Mouse (Mus musculus): Measurements from ENCODE around the gene Mlec. TPM values are rescaled to one million over a fixed set of nuclear protein-coding genes. Genes with fewer than 3 reads are reported as not detected.

The Mlec gene
- polyA plus RNA-seq (2015; fragmentation: Illumina TruSeq; extraction: RNeasy Lipid Tissue Mini Kit (QIAGEN cat#74804); ENCODE audit: low read depth, low replicate concordance): 58.1 TPM

GRCm38 (mm10) chr5:115158040-115158983 is at the start of gene Mlec:
Gene Mlec (minus strand): TSS chr5:115158179.

GRCm38 (mm10) chr5:115193669-115194625 is 36.0 kb upstream of the Mlec start, which contains the start of gene Cabp1:
Gene Cabp1 (minus strand): TSS chr5:115194381.

GRCm38 (mm10) chr5:115134234-115135165 is 23.5 kb downstream of the Mlec start, which contains the start of gene Unc119b:
Gene Unc119b (minus strand): TSS chr5:115134975.

GRCm38 (mm10) chr5:115118961-115119570 is 38.9 kb downstream of the Mlec start, which contains the start of gene Acads:
Gene Acads (minus strand): TSS chr5:115119346.

GRCm38 (mm10) chr5:115098195-115098594 is 59.8 kb downstream of the Mlec start, which contains the start of gene Gm10401:
Gene Gm10401 (minus strand): TSS chr5:115098295.

Other genes starting within 250 kb of the Mlec start
- gene Oasl1, start 234.9 kb downstream of the Mlec start, polyA plus RNA-seq (2015; fragmentation: Illumina TruSeq; extraction: RNeasy Lipid Tissue Mini Kit (QIAGEN cat#74804); ENCODE audit: low read depth, low replicate concordance): 0.46 TPM
- gene 2210016L21Rik, start 216.0 kb downstream of the Mlec start, polyA plus RNA-seq (2015; fragmentation: Illumina TruSeq; extraction: RNeasy Lipid Tissue Mini Kit (QIAGEN cat#74804); ENCODE audit: low read depth, low replicate concordance): 117 TPM
- gene Hnf1a, start 187.1 kb downstream of the Mlec start, polyA plus RNA-seq (2015; fragmentation: Illumina TruSeq; extraction: RNeasy Lipid Tissue Mini Kit (QIAGEN cat#74804); ENCODE audit: low read depth, low replicate concordance): not detected
- 40.3 TPM for gene Sppl3, start 147.0 kb downstream of the Mlec start, polyA plus RNA-seq (2015; fragmentation: Illumina TruSeq; extraction: RNeasy Lipid Tissue Mini Kit (QIAGEN cat#74804); ENCODE audit: low read depth, low replicate concordance)
- gene Gm10401, start 59.9 kb downstream of the Mlec start, polyA plus RNA-seq (2015; fragmentation: Illumina TruSeq; extraction: RNeasy Lipid Tissue Mini Kit (QIAGEN cat#74804); ENCODE audit: low read depth, low replicate concordance): not detected
- gene Acads, start 38.8 kb downstream of the Mlec start, polyA plus RNA-seq (2015; fragmentation: Illumina TruSeq; extraction: RNeasy Lipid Tissue Mini Kit (QIAGEN cat#74804); ENCODE audit: low read depth, low replicate concordance): 11.1 TPM
- 20.1 TPM for gene Unc119b, start 23.2 kb downstream of the Mlec start, polyA plus RNA-seq (2015; fragmentation: Illumina TruSeq; extraction: RNeasy Lipid Tissue Mini Kit (QIAGEN cat#74804); ENCODE audit: low read depth, low replicate concordance)
- gene Cabp1, start 36.2 kb upstream of the Mlec start, polyA plus RNA-seq (2015; fragmentation: Illumina TruSeq; extraction: RNeasy Lipid Tissue Mini Kit (QIAGEN cat#74804); ENCODE audit: low read depth, low replicate concordance): 250 TPM
- gene Pop5, start 77.7 kb upstream of the Mlec start, polyA plus RNA-seq (2015; fragmentation: Illumina TruSeq; extraction: RNeasy Lipid Tissue Mini Kit (QIAGEN cat#74804); ENCODE audit: low read depth, low replicate concordance): 183 TPM
- 162 TPM for gene Rnf10, start 114.7 kb upstream of the Mlec start, polyA plus RNA-seq (2015; fragmentation: Illumina TruSeq; extraction: RNeasy Lipid Tissue Mini Kit (QIAGEN cat#74804); ENCODE audit: low read depth, low replicate concordance)
- 36.9 TPM for gene Coq5, start 121.5 kb upstream of the Mlec start, polyA plus RNA-seq (2015; fragmentation: Illumina TruSeq; extraction: RNeasy Lipid Tissue Mini Kit (QIAGEN cat#74804); ENCODE audit: low read depth, low replicate concordance)
- gene Dynll1, start 142.8 kb upstream of the Mlec start, polyA plus RNA-seq (2015; fragmentation: Illumina TruSeq; extraction: RNeasy Lipid Tissue Mini Kit (QIAGEN cat#74804); ENCODE audit: low read depth, low replicate concordance): 791 TPM
- 52.9 TPM for gene Srsf9, start 169.0 kb upstream of the Mlec start, polyA plus RNA-seq (2015; fragmentation: Illumina TruSeq; extraction: RNeasy Lipid Tissue Mini Kit (QIAGEN cat#74804); ENCODE audit: low read depth, low replicate concordance)
- 34.1 TPM for gene Gatc, start 183.0 kb upstream of the Mlec start, polyA plus RNA-seq (2015; fragmentation: Illumina TruSeq; extraction: RNeasy Lipid Tissue Mini Kit (QIAGEN cat#74804); ENCODE audit: low read depth, low replicate concordance)
- gene Triap1, start 183.0 kb upstream of the Mlec start, polyA plus RNA-seq (2015; fragmentation: Illumina TruSeq; extraction: RNeasy Lipid Tissue Mini Kit (QIAGEN cat#74804); ENCODE audit: low read depth, low replicate concordance): 44.1 TPM
- gene Cox6a1, start 190.8 kb upstream of the Mlec start, polyA plus RNA-seq (2015; fragmentation: Illumina TruSeq; extraction: RNeasy Lipid Tissue Mini Kit (QIAGEN cat#74804); ENCODE audit: low read depth, low replicate concordance): 1,466 TPM

All from brain, adult 10 weeks (tissue).